Mouse (Mus musculus) fat pad, adult 2 months (tissue): Measurements from ENCODE around the gene Ccdc43.
"Not testable (repeated sequence)": the region's sequence is repeated elsewhere in the genome, so short reads cannot be mapped to it uniquely, and the experiment has no call there.

ENCODE experiments used
- DNase-seq: peaks from one replicate; pipeline ENCODE4 v3.0.0-alpha.2; 2011; ENCODE audit warnings: low read depth, low spot score; ENCODE audit errors: extremely low read depth

The Ccdc43 gene

DNA sequence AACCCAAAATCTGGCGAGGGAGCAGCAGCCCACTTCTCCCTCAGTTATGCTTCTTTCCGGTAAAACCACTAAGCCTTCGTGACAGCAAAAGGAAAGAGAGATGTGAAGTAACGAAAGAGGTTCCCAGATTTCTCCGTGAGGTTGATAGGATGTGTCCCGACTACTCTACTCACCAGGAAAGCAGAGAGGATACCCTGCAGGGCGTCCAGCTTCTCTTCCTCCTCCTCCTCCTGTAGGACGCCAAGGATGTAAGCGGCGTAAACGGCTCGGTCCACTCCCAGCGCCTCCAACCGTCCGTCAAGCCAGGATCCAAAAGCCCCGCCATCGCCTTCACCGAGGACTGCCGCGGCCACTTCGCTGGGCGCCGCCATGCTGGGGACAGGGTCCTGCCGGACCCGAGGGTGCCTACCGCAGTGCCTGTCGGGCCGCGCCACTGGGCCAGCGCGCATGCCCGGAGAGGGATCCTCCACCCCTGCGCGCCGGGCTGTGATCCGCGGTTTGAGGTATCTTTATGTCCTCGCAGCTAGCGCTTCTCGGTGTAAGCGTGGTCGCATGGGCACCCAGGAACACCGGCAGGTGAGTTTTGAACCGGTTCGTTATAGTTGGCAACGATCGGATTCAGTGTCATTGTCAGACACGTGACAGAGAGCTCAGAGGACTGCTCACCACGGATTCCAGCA is at the start of gene Ccdc43:
TSS of gene Ccdc43 (minus strand) at position 445 of the 680 bp plus-strand sequence.
- DNase-seq, result no peak

GRCm38 (mm10) chr11:102744746-102745145 is 47.2 kb upstream of the Ccdc43 start:
- no peak for DNase-seq

DNA sequence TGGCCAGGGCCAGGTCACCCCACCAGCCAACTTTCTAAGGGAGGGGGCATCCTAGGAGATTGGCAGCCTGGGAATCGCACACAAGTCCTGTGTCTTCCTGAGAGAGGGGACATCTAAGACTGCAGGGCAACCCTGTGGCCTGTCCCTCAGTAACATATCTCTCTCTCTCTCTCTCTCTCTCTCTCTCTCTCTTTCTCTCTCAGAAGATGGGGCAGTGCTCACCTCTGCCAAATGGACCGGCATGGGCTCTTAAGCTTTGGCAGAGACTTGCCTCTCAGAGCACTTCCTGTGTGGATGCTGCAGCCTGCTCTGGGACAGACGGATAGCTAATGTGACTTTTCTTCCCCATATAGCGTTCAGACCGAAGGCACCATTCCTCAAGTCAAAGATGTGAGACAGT is 45.3 kb upstream of the Ccdc43 start:
- no peak for DNase-seq

- DNase-seq, result no peak
These were observed 44.5 kb upstream of the Ccdc43 start for GRCm38 (mm10) chr11:102742066-102742465.

DNA sequence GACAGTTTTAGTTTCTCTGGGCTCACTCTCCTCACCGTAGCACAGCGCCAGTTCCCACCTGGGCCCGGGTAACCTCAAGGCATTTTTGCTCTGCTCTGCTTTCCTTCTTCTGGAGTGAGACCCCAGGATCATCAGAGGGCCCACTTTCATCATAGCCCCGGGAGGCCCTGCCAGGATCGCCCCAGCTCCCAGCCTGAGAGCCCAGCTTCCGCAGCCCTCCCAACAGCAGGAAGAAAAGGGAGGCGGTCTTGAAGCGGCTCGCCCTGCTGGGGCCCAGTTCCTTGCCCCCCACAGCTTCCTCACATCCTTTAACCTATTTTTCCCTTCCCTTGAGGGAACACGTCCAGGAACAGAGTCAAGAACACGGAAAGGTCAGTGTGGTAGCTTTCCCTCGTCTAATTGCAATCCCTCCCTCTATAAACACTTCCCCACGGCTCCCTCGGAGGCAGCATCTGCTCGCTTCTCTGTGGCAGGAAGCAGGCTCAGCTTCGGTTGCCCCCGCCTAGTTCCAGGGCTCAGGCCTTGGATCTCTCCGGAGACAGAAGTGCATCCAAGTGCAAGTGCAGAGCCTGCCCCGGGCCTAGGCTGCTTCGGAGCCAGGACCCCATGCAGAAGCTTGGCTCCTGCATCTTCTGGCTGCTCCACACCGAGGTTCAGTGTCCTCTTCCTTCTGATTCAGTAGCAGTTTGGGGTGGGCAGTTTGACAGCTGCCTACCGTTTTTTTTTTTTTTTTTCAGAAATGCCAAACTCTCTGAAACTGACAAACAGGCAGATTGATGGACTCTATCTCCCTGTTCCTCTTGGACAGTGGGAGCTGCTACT is 43.8 kb upstream of the Ccdc43 start:
- no peak for DNase-seq

DNA sequence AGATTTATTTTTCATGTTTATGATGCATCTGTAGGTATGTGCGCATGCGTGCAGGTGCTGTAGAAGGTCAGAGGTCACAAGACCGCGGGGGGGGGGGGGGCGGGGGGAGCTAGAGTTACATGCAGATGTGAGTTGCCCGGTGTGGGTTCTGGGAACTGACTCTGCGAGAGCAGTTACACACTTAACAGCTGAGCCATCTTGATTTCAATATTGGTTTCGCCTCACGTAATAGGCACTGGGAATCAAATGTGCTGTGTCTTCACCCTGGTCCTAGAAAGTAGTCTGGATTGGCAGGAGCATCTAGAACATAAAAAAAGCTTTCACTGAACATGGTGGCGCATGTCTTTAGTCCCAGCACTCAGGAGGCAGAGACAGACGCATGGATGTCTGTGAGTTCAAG is 43.1 kb upstream of the Ccdc43 start:
- no peak for DNase-seq

DNA sequence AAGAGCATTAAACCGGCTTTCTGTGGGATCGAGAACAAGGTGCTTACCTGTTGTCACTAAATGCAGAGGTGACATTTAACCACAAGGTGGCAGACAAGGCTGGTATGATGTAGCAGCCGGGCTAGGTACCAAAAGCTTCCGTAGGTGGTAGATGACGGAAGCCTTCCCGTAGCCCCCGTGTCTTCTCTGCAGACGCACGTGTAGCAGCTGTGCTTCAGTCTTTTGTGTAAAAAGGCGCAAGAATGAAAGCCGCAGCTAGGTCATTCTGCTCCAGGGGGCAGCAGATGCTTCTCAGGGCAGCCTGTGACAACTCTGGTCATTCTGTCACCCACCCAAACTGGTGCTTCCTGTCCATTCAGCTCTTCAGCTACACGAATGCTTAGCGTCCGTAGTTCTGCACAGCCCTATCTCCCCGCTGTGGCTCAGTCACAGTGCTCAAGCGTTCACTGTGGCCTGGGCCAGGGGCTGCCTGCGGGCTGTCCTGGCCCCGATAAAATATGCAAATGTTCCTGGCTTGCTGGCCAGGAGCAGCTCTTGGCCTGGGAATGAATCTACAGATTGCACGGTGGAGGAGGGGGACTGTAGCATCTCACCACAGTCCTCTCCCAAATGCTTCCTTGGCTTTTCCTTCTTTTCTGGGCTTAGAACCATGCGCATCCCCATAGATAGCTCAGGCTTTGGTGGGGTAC is 41.8 kb upstream of the Ccdc43 start:
- DNase-seq, result no peak

DNA sequence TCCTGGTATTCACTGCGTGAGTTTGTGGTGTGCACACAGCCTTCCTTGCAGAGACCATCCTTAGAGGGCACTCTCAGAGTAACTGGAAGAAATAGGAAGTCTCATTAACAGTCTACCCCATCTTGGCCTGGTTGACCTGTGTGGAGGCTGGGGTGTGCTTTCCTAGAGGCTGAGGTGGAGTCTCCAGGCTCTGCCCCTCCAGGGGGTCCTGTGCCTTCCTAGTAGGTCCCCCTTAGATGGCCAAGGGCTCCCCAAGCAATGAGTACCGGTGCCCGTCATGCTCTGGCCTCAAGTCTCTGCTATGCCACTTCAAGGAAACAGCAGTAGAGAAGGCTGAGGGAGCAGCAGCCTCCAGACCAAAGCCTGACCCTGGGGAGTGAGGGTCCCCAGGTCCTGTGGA is 40.5 kb upstream of the Ccdc43 start:
- DNase-seq, result no peak

DNA sequence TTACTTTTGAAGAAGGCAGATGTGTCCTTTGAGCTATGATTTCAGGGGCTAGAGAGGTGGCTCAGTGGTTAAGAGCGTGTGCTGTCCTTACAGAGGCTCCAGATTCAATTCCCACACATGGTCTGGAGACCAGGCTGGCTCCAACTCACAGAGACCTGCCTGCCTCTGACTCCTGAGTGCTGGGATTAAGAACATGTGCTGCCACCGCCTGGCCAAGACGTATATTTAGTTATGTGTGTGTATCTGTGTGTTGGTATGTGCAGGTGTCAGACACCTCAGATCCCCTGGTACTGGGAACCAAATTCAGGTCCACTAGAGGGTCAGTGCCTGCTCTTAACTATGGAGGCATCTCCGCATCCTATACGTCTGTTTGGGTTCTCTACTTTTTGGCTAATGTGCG is 37.4 kb upstream of the Ccdc43 start:
- DNase-seq, result no peak

DNA sequence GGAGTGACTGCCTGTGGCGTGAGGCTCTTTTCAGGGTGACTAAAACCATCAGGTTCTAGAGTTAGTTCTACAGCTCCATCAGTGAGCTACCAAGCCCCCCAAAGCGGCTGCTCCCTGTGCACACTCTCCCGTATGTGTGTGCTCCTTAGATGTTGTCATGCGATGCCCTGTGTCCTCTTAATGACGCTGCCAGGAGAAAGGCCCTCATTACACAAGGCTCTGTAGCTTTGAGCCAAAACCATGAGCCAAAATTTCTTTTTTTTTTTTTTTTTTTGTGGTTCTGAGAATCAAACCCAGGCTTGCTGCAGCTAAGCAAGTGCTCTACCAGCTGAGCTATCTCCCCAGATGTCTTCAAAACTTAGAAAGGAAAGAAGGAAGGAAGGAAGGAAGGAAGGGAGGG is 35.6 kb upstream of the Ccdc43 start:
- DNase-seq, result no peak

- no peak for DNase-seq
These were observed 33.8 kb upstream of the Ccdc43 start for GRCm38 (mm10) chr11:102731366-102731765.

DNA sequence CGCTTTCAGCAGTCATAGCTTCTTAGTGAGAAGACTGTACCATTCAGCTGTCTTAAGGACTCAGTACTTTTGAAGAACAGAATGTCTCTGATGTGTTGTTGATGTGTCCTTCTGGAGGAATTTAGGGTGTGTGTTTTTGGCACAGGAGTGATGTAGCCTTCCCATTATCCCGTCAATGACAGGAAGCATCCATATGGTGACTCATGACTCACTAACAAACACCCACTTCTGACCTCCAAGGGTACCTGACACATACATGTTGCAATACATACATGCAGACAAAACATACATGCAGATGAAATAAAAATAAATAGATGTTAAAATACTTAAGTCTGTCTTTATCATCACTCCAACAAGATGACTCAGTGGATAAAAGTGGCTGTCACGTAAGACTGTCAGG is 32.3 kb upstream of the Ccdc43 start:
- no peak for DNase-seq

DNA sequence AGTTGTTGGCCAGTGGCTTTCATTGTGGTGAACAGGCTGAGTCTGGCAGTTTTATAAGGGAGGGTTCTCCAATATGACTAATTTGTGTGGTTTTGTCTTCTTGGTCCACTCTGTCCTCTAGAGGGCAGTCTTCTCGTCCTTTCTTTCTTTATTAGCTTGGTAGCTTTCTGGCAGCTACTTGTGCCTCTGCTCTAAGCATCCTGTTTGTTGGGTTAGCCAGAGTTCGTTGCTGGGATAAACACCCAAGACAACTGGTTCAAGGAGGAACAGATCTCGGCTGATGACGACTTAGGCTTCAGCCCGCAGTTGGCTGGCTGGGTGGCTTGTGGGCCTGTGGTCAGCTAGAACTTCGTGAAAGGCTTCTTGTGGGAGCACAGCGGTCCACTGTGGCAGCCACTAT is 31.0 kb upstream of the Ccdc43 start:
- no peak for DNase-seq

DNA sequence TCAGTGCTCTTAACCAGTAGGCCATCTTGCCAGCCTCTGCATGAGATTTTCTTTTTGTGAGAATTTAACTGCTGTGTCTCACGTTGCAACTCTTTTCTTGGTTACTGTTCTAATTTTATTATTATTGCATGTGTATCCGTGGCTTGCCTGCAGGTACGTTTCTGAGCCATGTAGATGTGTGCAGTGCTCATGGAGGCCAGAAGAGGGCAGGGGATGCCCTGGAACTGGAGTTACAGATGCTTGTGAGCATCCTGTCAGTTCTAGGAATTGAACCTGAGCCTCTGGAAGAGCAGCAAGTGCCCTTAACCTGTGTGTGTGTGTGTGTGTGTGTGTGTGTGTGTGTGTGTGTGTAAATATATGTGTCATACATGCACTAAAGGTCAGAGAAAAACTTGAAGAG is 28.0 kb upstream of the Ccdc43 start:
- DNase-seq, result no peak

GRCm38 (mm10) chr11:102716135-102716534 is 18.6 kb upstream of the Ccdc43 start:
- no peak for DNase-seq

DNA sequence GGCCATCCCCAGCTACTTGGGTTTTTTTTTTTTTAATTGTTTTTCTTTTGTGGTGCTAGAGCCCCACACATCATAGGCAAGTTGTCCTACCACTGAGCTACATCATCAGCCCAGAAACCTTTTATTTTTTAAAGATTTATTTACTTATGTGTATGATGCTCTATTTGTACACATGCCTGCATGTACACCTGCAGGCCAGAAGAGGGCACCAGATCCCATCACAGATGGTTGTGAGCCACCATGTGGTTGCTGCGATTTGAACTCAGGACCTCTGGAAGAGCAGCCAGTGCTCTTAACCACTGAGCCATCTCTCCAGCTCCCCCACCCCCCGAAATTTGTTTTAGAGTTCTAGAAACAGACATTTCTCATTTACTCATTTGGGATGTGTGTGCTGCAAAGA is 17.0 kb upstream of the Ccdc43 start:
- not testable (repeated sequence) for DNase-seq

DNA sequence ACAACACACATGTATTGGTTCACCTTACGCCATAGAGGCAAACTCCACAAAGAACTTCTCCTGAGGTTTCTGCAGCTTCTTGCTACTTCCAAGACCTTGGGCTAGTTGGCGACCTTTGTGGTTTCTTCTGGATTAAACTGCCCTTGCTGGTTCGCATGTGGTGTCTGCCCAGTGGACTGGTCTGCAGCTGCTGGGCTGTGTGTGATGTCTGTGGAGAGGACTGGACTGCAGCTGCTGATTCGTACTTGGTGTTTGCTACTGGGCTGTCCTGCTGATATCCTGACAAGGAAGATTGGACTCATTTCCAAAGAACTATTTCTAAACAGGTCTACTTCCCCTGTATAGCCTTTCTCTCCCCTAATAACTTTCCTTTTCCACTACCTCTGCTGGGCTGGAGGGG is 14.8 kb upstream of the Ccdc43 start:
- DNase-seq, result no peak

DNA sequence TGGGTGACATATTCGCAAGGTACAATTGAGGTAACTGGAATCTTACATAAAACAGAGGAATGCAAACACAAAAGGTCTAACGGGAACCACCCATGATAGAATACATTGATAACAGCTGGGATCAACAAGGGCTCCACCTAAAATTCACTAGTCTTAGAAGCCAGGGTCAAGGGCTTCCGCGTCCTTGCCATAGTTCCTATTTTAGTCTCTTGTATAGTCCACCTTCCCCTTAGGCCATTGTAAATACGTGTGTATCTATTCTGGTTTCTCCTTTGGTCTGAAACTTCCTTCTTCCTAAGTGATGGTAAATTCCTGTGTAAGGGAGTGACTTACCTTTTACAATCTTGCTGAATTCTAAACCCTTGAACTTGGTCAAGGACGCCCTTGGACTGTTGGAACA is 4.6 kb upstream of the Ccdc43 start:
- not testable (repeated sequence) for DNase-seq

- DNase-seq, result no peak
These were observed 465 bp upstream of the Ccdc43 start for GRCm38 (mm10) chr11:102698018-102698476.

DNA sequence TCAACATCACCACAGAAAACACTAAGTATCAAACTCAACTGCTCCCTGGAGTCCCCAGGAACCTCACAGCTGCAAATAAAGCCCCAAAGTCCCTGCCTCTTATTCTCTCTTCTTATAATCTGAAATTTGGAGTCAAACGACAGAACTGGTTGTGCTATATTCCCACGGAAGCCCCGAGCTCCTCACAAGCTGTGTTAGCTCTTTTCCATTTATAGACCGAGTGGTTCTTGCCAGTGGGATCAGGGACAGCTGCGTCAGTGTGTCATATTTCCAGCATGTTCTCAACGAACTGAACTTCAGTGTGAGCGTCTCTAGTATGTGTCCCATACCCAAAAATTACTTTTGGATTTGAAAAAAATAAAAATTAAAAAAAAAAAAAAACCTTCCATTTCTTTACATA is 2.3 kb downstream of the Ccdc43 start:
- DNase-seq, result no peak

- DNase-seq, result no peak
These were observed 7.4 kb downstream of the Ccdc43 start for GRCm38 (mm10) chr11:102690162-102690561.
